22 mouse cellular contexts compared by ENCODE assay signal in genomic region chr12:102860806-102861205, GRCm38 (mm10). TPM values are rescaled to one million over a fixed set of nuclear protein-coding genes. Genes with fewer than 3 reads are reported as not detected.
"Had no signal": no experiment of that assay in that cellular context is flagged by ENCODE, and none has a peak within 500 bp of the region (broad histone marks: within the 10 kb centered on the region; RNA-seq: fewer than 3 reads in every experiment).

No protein-coding gene starts in this region.

- H3K27me3 ChIP-seq: neural tube, embryonic 15.5 days; stomach, embryonic 15.5 days had no signal

- H3K27ac ChIP-seq: neural tube, embryonic 15.5 days; stomach, embryonic 15.5 days; stomach, postnatal 0 days had no signal

- H3K9me3 ChIP-seq: neural tube, embryonic 15.5 days; stomach, embryonic 15.5 days had no signal

- DNase-seq: right cerebral cortex, adult 18-20 months; right cerebral cortex, postnatal 14 days; right cerebral cortex, postnatal 25 days; right cerebral cortex, postnatal 4 days; spleen, adult 18-20 months; thymus, adult 18-20 months; thymus, adult 2 months; thymus, postnatal 14 days; thymus, postnatal 25 days; thymus, postnatal 36 days; thymus, postnatal 4 days had no signal

- H3K4me1 ChIP-seq: stomach, embryonic 15.5 days had no signal

- H3K4me3 ChIP-seq: neural tube, embryonic 15.5 days; stomach, embryonic 15.5 days had no signal

- H3K36me3 ChIP-seq: neural tube, embryonic 15.5 days; stomach, embryonic 15.5 days had no signal

- H3K4me2 ChIP-seq: neural tube, embryonic 15.5 days; stomach, embryonic 15.5 days had no signal

- H3K9ac ChIP-seq: neural tube, embryonic 15.5 days; stomach, embryonic 15.5 days had no signal

RNA-seq across cellular contexts. Expression of gene Cox8c, which starts 38.3 kb away (rescaled TPM):
- total RNA-seq: neutrophil, adult 5-6 weeks had no signal
- polyA plus RNA-seq: neural tube, embryonic 14.5 days; neural tube, embryonic 15.5 days; small intestine, adult 2 months; spleen, adult 2 months; stomach, embryonic 14.5 days; stomach, embryonic 15.5 days; stomach, embryonic 16.5 days; stomach, postnatal 0 days; thymus, adult 2 months; thymus, postnatal 0 days; urinary bladder, adult 2 months had no signal
